Mouse (Mus musculus) midbrain, embryonic 14.5 days (tissue): ENCODE results near the gene Gm7075. TPM values are rescaled to one million over a fixed set of nuclear protein-coding genes. Genes with fewer than 3 reads are reported as not detected.

Experiments used
- ATAC-seq: fragments of 200-750 bp; cut with Nextera tagmentation; 2 replicates; pipeline ENCODE4 v1.8.0; 2017; ENCODE audit warnings: moderate number of reproducible peaks, moderate library complexity; ENCODE audit not compliant: low FRiP score, low TSS enrichment
- DNase-seq: peaks from one replicate; pipeline ENCODE4 v3.0.0-alpha.2; 2015
- H3K27ac ChIP-seq: fragments of 300-500 bp; sonication (generic); replicated peaks from 2 replicates; pipeline ENCODE4 v1.5.1; 2014; ENCODE audit warnings: mild to moderate bottlenecking, low read depth, low read length, moderate library complexity
- H3K27me3 ChIP-seq: fragments of 300-500 bp; sonication (generic); 2 replicates; pipeline ENCODE4 v1.6.1; 2014; ENCODE audit warnings: low read length, control low read depth, mixed read lengths; ENCODE audit not compliant: control insufficient read depth, insufficient read depth
- H3K36me3 ChIP-seq: fragments of 300-500 bp; sonication (generic); 2 replicates; pipeline ENCODE4 v1.6.1; 2014; ENCODE audit warnings: low read length, control low read depth; ENCODE audit not compliant: control insufficient read depth, insufficient read depth
- H3K4me1 ChIP-seq: fragments of 300-500 bp; sonication (generic); 2 replicates; pipeline ENCODE4 v1.6.1; 2014; ENCODE audit warnings: mild to moderate bottlenecking, antibody characterized with exemption, low read length, control low read depth; ENCODE audit not compliant: control insufficient read depth, insufficient read depth
- H3K4me2 ChIP-seq: fragments of 300-500 bp; sonication (generic); 2 replicates; pipeline ENCODE4 v1.6.1; 2014; ENCODE audit warnings: mild to moderate bottlenecking, low read length, moderate library complexity
- H3K4me3 ChIP-seq: fragments of 300-500 bp; sonication (generic); replicated peaks from 2 replicates; pipeline ENCODE4 v1.5.1; 2014; ENCODE audit warnings: low read depth, low read length
- H3K9ac ChIP-seq: fragments of 300-500 bp; sonication (generic); replicated peaks from 2 replicates; pipeline ENCODE4 v1.6.1; 2014; ENCODE audit warnings: mild to moderate bottlenecking, low read length, moderate library complexity
- H3K9me3 ChIP-seq: fragments of 300-500 bp; sonication (generic); 2 replicates; pipeline ENCODE4 v1.6.1; 2016; ENCODE audit warnings: low read length, control low read depth, mixed read lengths; ENCODE audit not compliant: control insufficient read depth
- WGBS: fragments of 180-500 bp; shearing (Covaris S2); extraction: QIAGEN DNeasy Blood & Tissue Kit; methylation state at CpG from one replicate; pipeline ENCODE4 v1.1.7; 2014; 5-methylcytosine and 5-hydroxymethylcytosine counted together
- polyA plus RNA-seq: library from polyadenylated mRNA; unstranded; fragments of >200 nt; fragmentation: Nextera tagmentation; extraction: Ambion mirVana; gene quantifications from 2 replicates; pipeline ENCODE4 v1.2.1, GENCODE M21; 2014

The Gm7075 gene
- polyA plus RNA-seq, 1 experiment from 2014 or later = not detected

- Histone ChIP-seq H3K9ac (no peak overlapping the region), H3K9me3 (no peaks in the 10 kb centered on the region), H3K27me3 (no peaks in the 10 kb centered on the region), H3K27ac (no peak overlapping the region), H3K4me3 (no peak overlapping the region), H3K4me2 (no peak overlapping the region), H3K4me1 (no peaks in the 10 kb centered on the region), H3K36me3 (no peaks in the 10 kb centered on the region)
- no peak for DNase-seq
- ATAC-seq = no peak
These were observed 17.2 kb upstream of the Gm7075 start for GRCm38 (mm10) chr10:63438736-63439262.

GRCm38 (mm10) chr10:63432887-63433286, 11.3 kb upstream of the Gm7075 start:
- Histone ChIP-seq H3K27ac (no peak overlapping the region), H3K27me3 (no peaks in the 10 kb centered on the region), H3K36me3 (no peaks in the 10 kb centered on the region), H3K4me1 (no peaks in the 10 kb centered on the region), H3K4me2 (no peak overlapping the region), H3K9ac (no peak overlapping the region), H3K9me3 (no peaks in the 10 kb centered on the region), H3K4me3 (no peak overlapping the region)
- DNase-seq = no peak
- WGBS = 79% methylated on average over 2 of the region's 2 CpGs
- no peak for ATAC-seq

GRCm38 (mm10) chr10:63432099-63432498, 10.5 kb upstream of the Gm7075 start:
- Histone ChIP-seq H3K4me1 (no peaks in the 10 kb centered on the region), H3K9ac (no peak overlapping the region), H3K4me2 (no peak overlapping the region), H3K4me3 (no peak overlapping the region), H3K27ac (no peak overlapping the region), H3K9me3 (no peaks in the 10 kb centered on the region), H3K36me3 (no peaks in the 10 kb centered on the region), H3K27me3 (no peaks in the 10 kb centered on the region)
- ATAC-seq = no peak
- 96% methylated on average over 8 of the region's 8 CpGs for WGBS
- DNase-seq = no peak

GRCm38 (mm10) chr10:63431221-63431736, 9.7 kb upstream of the Gm7075 start:
- DNase-seq = no peak
- H3K4me1 ChIP-seq = no peaks in the 10 kb centered on the region
- no peak overlapping the region for H3K4me2 ChIP-seq
- no peak for ATAC-seq
- H3K27me3 ChIP-seq = no peaks in the 10 kb centered on the region
- no peaks in the 10 kb centered on the region for H3K36me3 ChIP-seq
- H3K9ac ChIP-seq = no peak overlapping the region
- H3K27ac ChIP-seq = no peak overlapping the region
- WGBS = 89% methylated on average over 7 of the region's 7 CpGs
- no peak overlapping the region for H3K4me3 ChIP-seq
- no peaks in the 10 kb centered on the region for H3K9me3 ChIP-seq

- DNase-seq (peak; percentile 98), ATAC-seq (peak; percentile 96)
- Histone ChIP-seq H3K36me3 (no peaks in the 10 kb centered on the region), H3K9me3 (no peaks in the 10 kb centered on the region), H3K9ac (peak within 1 kb of the TSS; percentile 54), H3K27ac (peak within 1 kb of the TSS; percentile 70), H3K4me2 (peak within 1 kb of the TSS; percentile 81), H3K4me1 (no peaks in the 10 kb centered on the region), H3K4me3 (peak within 1 kb of the TSS; percentile 77), H3K27me3 (no peaks in the 10 kb centered on the region)
- under 1% methylated on average over 55 of the region's 55 CpGs for whole genome bisulfite sequencing
These were observed 8.3 kb upstream of the Gm7075 start, which contains the start of gene Ctnna3 for GRCm38 (mm10) chr10:63429785-63430305. Ctnna3 (plus strand) TSS chr10:63430098.

GRCm38 (mm10) chr10:63429380-63429779, 7.8 kb upstream of the Gm7075 start:
- Histone ChIP-seq H3K4me1 (no peaks in the 10 kb centered on the region), H3K36me3 (no peaks in the 10 kb centered on the region), H3K4me3 (peak overlapping the region; percentile 77), H3K27me3 (no peaks in the 10 kb centered on the region), H3K9ac (peak overlapping the region; percentile 54), H3K4me2 (peak overlapping the region; percentile 81), H3K27ac (peak overlapping the region; percentile 70), H3K9me3 (no peaks in the 10 kb centered on the region)
- ATAC-seq (peak; percentile 93), DNase-seq (peak; percentile 96)
- under 1% methylated on average over 34 of the region's 34 CpGs for WGBS

- under 1% methylated on average over 11 of the region's 11 CpGs for WGBS
- Histone ChIP-seq H3K27me3 (no peaks in the 10 kb centered on the region), H3K9ac (peak overlapping the region; percentile 48), H3K4me1 (no peaks in the 10 kb centered on the region), H3K27ac (peak overlapping the region; percentile 37; the same call in 1 of the 2 replicates), H3K4me3 (peak overlapping the region; percentile 77), H3K36me3 (no peaks in the 10 kb centered on the region), H3K9me3 (no peaks in the 10 kb centered on the region), H3K4me2 (peak overlapping the region; percentile 81)
- ATAC-seq = no peak
- no peak for DNase-seq
These were observed 7.4 kb upstream of the Gm7075 start for GRCm38 (mm10) chr10:63429023-63429340.

GRCm38 (mm10) chr10:63428243-63429022, 6.8 kb upstream of the Gm7075 start:
- WGBS = 25% methylated on average over 19 of the region's 19 CpGs
- peak overlapping the region; percentile 48 for H3K9ac ChIP-seq
- H3K4me1 ChIP-seq = no peaks in the 10 kb centered on the region
- peak overlapping the region; percentile 81 for H3K4me2 ChIP-seq
- ATAC-seq (no peak), DNase-seq (peak; percentile 70)
- no peaks in the 10 kb centered on the region for H3K9me3 ChIP-seq
- peak overlapping the region; percentile 37; the same call in 1 of the 2 replicates for H3K27ac ChIP-seq
- no peaks in the 10 kb centered on the region for H3K27me3 ChIP-seq
- H3K36me3 ChIP-seq = no peaks in the 10 kb centered on the region
- peak overlapping the region; percentile 77 for H3K4me3 ChIP-seq
